Mouse (Mus musculus) heart, postnatal 0 days (tissue): ENCODE data around the gene Rcor2. TPM values are rescaled to one million over a fixed set of nuclear protein-coding genes. Genes with fewer than 3 reads are reported as not detected.

Source experiments
- ATAC-seq: fragments of 200-750 bp; cut with Nextera tagmentation; 2 replicates; pipeline ENCODE4 v1.8.0; 2017; ENCODE audit warnings: low read depth, moderate number of reproducible peaks, moderate library complexity; ENCODE audit not compliant: insufficient read depth
- DNase-seq: peaks from one replicate; pipeline ENCODE4 v3.0.0-alpha.2; 2016; ENCODE audit warnings: low spot score
- H3K27ac ChIP-seq: fragments of 300-500 bp; sonication (generic); 2 replicates; pipeline ENCODE4 v1.5.1; 2014; ENCODE audit warnings: low read depth, mild to moderate bottlenecking
- H3K27me3 ChIP-seq: fragments of 300-500 bp; sonication (generic); 2 replicates; pipeline ENCODE4 v1.6.1; 2014; ENCODE audit warnings: low read length, mixed read lengths; ENCODE audit not compliant: control insufficient read depth, insufficient read depth
- H3K36me3 ChIP-seq: fragments of 300-500 bp; sonication (generic); replicated peaks from 2 replicates; pipeline ENCODE4 v1.6.1; 2014; ENCODE audit warnings: low read length, mixed read lengths; ENCODE audit not compliant: control insufficient read depth, insufficient read depth
- H3K4me1 ChIP-seq: fragments of 300-500 bp; sonication (generic); 2 replicates; pipeline ENCODE4 v1.6.1; 2014; ENCODE audit warnings: antibody characterized with exemption; ENCODE audit not compliant: control insufficient read depth, insufficient read depth
- H3K4me2 ChIP-seq: fragments of 300-500 bp; sonication (generic); 2 replicates; pipeline ENCODE4 v1.6.1; 2014; ENCODE audit warnings: low read depth, mild to moderate bottlenecking, low read length, moderate library complexity
- H3K4me3 ChIP-seq: fragments of 300-500 bp; sonication (generic); 2 replicates; pipeline ENCODE4 v1.5.1; 2014; ENCODE audit warnings: low read depth, low read length
- H3K9ac ChIP-seq: fragments of 300-500 bp; sonication (generic); replicated peaks from 2 replicates; pipeline ENCODE4 v1.6.1; 2014; ENCODE audit warnings: low read depth, low read length, mixed read lengths
- H3K9me3 ChIP-seq: fragments of 300-500 bp; sonication (generic); replicated peaks from 2 replicates; pipeline ENCODE4 v1.6.1; 2016; ENCODE audit warnings: low read length; ENCODE audit not compliant: control insufficient read depth
- CTCF ChIP-seq: IDR thresholded peaks from 2 replicates; pipeline ENCODE4 v1.5.1; 2016; ENCODE audit warnings: antibody characterized with exemption, control low read depth, low read depth
- EP300 ChIP-seq: IDR thresholded peaks from 2 replicates; pipeline ENCODE4 v1.6.1; 2016; ENCODE audit warnings: antibody characterized with exemption, low read depth
- WGBS: fragments of 180-500 bp; shearing (Covaris S2); extraction: QIAGEN DNeasy Blood & Tissue Kit; methylation state at CpG from one replicate; pipeline ENCODE4 v1.1.7; 2014; 5-methylcytosine and 5-hydroxymethylcytosine counted together
- polyA plus RNA-seq: library from polyadenylated mRNA; unstranded; fragments of >200 nt; fragmentation: Nextera tagmentation; extraction: Ambion mirVana; gene quantifications from 2 replicates; pipeline ENCODE4 v1.2.1, GENCODE M21; 2015
- total RNA-seq: library from RNA; depleted of rRNA; stranded (reverse); fragments of >200 nt; gene quantifications from 2 replicates; pipeline ENCODE4 v1.2.3, GENCODE M21; 2014; ENCODE audit warnings: low replicate concordance

The Rcor2 gene
- total and polyA plus RNA-seq, 2 experiments from 2014 or later = 9.7 to 40.0 TPM

- H3K36me3 ChIP-seq = peaks cover 78% of the 10 kb centered on the region
- H3K27me3 ChIP-seq = no peaks in the 10 kb centered on the region
- WGBS = 76% methylated on average over 7 of the region's 7 CpGs
- H3K4me2 ChIP-seq = no peak overlapping the region
- H3K27ac ChIP-seq = no peak overlapping the region
- no peak for ATAC-seq
- H3K9ac ChIP-seq = no peak overlapping the region
- H3K9me3 ChIP-seq = no peaks in the 10 kb centered on the region
- no peak for DNase-seq
- TF ChIP-seq CTCF (no peak), EP300 (no peak)
- no peak overlapping the region for H3K4me3 ChIP-seq
- no peaks in the 10 kb centered on the region; the same call in 1 of the 2 replicates for H3K4me1 ChIP-seq
Observed at GRCm38 (mm10) chr19:7276796-7277195, 9.7 kb downstream of the Rcor2 start.

- no peak overlapping the region for H3K4me2 ChIP-seq
- ATAC-seq (no peak), DNase-seq (no peak)
- peaks cover 78% of the 10 kb centered on the region for H3K36me3 ChIP-seq
- 86% methylated on average over 6 of the region's 6 CpGs for WGBS
- H3K9me3 ChIP-seq = no peaks in the 10 kb centered on the region
- H3K4me1 ChIP-seq = no peaks in the 10 kb centered on the region; the same call in 1 of the 2 replicates
- TF ChIP-seq EP300 (no peak), CTCF (no peak)
- H3K27ac ChIP-seq = no peak overlapping the region
- H3K4me3 ChIP-seq = no peak overlapping the region
- H3K9ac ChIP-seq = no peak overlapping the region
- no peaks in the 10 kb centered on the region for H3K27me3 ChIP-seq
Observed at GRCm38 (mm10) chr19:7278200-7278906, 11.2 kb downstream of the Rcor2 start.

- H3K9ac ChIP-seq = no peak overlapping the region
- ATAC-seq (peak; percentile 63), DNase-seq (peak; percentile 69)
- WGBS = 23% methylated on average over 6 of the region's 6 CpGs
- no peak overlapping the region for H3K4me2 ChIP-seq
- TF ChIP-seq EP300 = no peak
- TF ChIP-seq CTCF = peak; percentile 56
- H3K4me3 ChIP-seq = no peak overlapping the region
- no peaks in the 10 kb centered on the region; the same call in 1 of the 2 replicates for H3K4me1 ChIP-seq
- no peaks in the 10 kb centered on the region for H3K27me3 ChIP-seq
- H3K36me3 ChIP-seq = peaks cover 78% of the 10 kb centered on the region
- H3K9me3 ChIP-seq = no peaks in the 10 kb centered on the region
- H3K27ac ChIP-seq = 0 out of 2 replicates have a peak overlapping the region, but pooled peaks have one; percentile 20
Observed at GRCm38 (mm10) chr19:7279114-7279513, 12.0 kb downstream of the Rcor2 start.

- ATAC-seq (no peak), DNase-seq (no peak)
- Histone ChIP-seq H3K9ac (no peak overlapping the region), H3K36me3 (peaks cover 86% of the 10 kb centered on the region), H3K4me2 (no peak overlapping the region), H3K9me3 (no peaks in the 10 kb centered on the region), H3K4me3 (no peak overlapping the region), H3K27me3 (no peaks in the 10 kb centered on the region), H3K4me1 (no peaks in the 10 kb centered on the region), H3K27ac (0 out of 2 replicates have a peak overlapping the region, but pooled peaks have one; percentile 15)
- WGBS = 84% methylated on average over 18 of the region's 18 CpGs
- no peak for TF ChIP-seq EP300
- TF ChIP-seq CTCF = no peak
Observed at GRCm38 (mm10) chr19:7280557-7281330, 13.6 kb downstream of the Rcor2 start.

GRCm38 (mm10) chr19:7286563-7287315 lies 19.6 kb downstream of the Rcor2 start:
- ATAC-seq (no peak), DNase-seq (no peak)
- H3K36me3 ChIP-seq = peaks cover 78% of the 10 kb centered on the region
- H3K27ac ChIP-seq = no peak overlapping the region
- H3K4me3 ChIP-seq = no peak overlapping the region
- no peak overlapping the region for H3K9ac ChIP-seq
- TF ChIP-seq CTCF (no peak), EP300 (no peak)
- H3K4me2 ChIP-seq = no peak overlapping the region
- no peaks in the 10 kb centered on the region for H3K27me3 ChIP-seq
- H3K4me1 ChIP-seq = 0 out of 2 replicates have a peak, but pooled peaks cover 5% of the 10 kb centered on the region
- 72% methylated on average over 12 of the region's 12 CpGs for WGBS
- H3K9me3 ChIP-seq = no peaks in the 10 kb centered on the region
